9 mouse cellular contexts compared by ENCODE assay signal in the genomic region with DNA sequence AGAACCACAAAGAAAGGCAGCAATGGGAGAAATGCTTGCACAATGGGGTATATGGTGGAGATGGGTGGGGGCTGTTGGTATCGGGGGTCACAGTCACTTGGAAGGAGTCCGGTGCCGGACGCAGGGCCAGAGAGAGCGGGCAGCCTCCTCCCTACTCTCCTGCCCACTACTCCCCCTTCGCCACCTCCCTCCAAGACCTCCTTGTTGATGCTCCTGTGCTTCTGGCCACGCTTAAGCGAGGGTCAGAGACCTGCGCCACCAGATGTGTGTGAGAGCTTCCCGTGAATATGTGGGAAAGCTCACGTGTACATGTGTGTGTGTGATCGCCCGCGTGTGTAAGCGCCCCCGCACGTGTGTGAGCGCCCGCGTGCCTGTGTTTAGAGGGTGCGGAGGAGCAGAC. TPM values are rescaled to one million over a fixed set of nuclear protein-coding genes. Genes with fewer than 3 reads are reported as not detected.
DNase-seq lines count a peak whose midpoint lies in the region; ATAC-seq lines count a peak whose summit lies in the region.
"Had no signal": no experiment of that assay in that cellular context is flagged by ENCODE, and none has a peak within 500 bp of the region (broad histone marks: within the 10 kb centered on the region; RNA-seq: fewer than 3 reads in every experiment).

No protein-coding gene starts in this region.

- H3K27me3 ChIP-seq in neural tube, embryonic 11.5 days (ENCODE audit: control insufficient read depth, insufficient read depth, low read length) = peaks cover 40% of the 10 kb centered on the region
- H3K27me3 ChIP-seq in liver, embryonic 12.5 days (replicated peaks) = peaks cover 61% of the 10 kb centered on the region
- H3K27me3 ChIP-seq in stomach, embryonic 16.5 days (ENCODE audit: control insufficient read depth, insufficient read depth, low read length) = peaks cover 44% of the 10 kb centered on the region

- ATAC-seq in neural tube, embryonic 11.5 days (ENCODE audit: insufficient read depth, low FRiP score, low TSS enrichment) = peak; percentile 56; the same call in 1 of the 2 replicates
- ATAC-seq in liver, embryonic 12.5 days = peak; percentile 4; the same call in 1 of the 2 replicates
- no peak for ATAC-seq in stomach, embryonic 16.5 days (ENCODE audit: insufficient read depth, low FRiP score)

- WGBS in neural tube, embryonic 11.5 days = under 1% methylated on average over 21 of the region's 21 CpGs
- WGBS in liver, embryonic 12.5 days (ENCODE audit: insufficient replicate concordance) = 8% methylated on average over 19 of the region's 21 CpGs
- 4% methylated on average over 21 of the region's 21 CpGs for WGBS in stomach, embryonic 16.5 days

- peak overlapping the region; percentile 41 for H3K9ac ChIP-seq in neural tube, embryonic 11.5 days (ENCODE audit: low read length)
- peak overlapping the region; percentile 17; the same call in 1 of the 2 replicates for H3K9ac ChIP-seq in liver, embryonic 12.5 days
- H3K9ac ChIP-seq in stomach, embryonic 16.5 days (ENCODE audit: low read length) = 0 out of 2 replicates have a peak overlapping the region, but pooled peaks have one; percentile 5

- H3K4me2 ChIP-seq in neural tube, embryonic 11.5 days (ENCODE audit: low read depth) = peak overlapping the region; percentile 52
- peak overlapping the region; percentile 69 for H3K4me2 ChIP-seq in liver, embryonic 12.5 days
- peak overlapping the region; percentile 48 for H3K4me2 ChIP-seq in stomach, embryonic 16.5 days (ENCODE audit: low read depth, low read length)

- peaks cover 7% of the 10 kb centered on the region for H3K4me1 ChIP-seq in neural tube, embryonic 11.5 days (ENCODE audit: control insufficient read depth, insufficient read depth, low read length)
- peaks cover 41% of the 10 kb centered on the region for H3K4me1 ChIP-seq in liver, embryonic 12.5 days
- no peaks in the 10 kb centered on the region; the same call in 1 of the 2 replicates for H3K4me1 ChIP-seq in stomach, embryonic 16.5 days (ENCODE audit: control insufficient read depth, insufficient read depth, low read length)

- DNase-seq in cerebellum, adult 18-20 months = peak; percentile 11 to 35
- DNase-seq in cerebellum, adult 11 months = no peak
- peak; percentile 23 for DNase-seq in neural tube, embryonic 11.5 days (ENCODE audit: low spot score)
- no peak for DNase-seq in neural tube, embryonic 10.5 days (ENCODE audit: extremely low spot score, low spot score)
- no peak for DNase-seq in urinary bladder, postnatal 14 days (ENCODE audit: low spot score)
- no peak for DNase-seq in gastrocnemius, postnatal 25 days

- H3K4me3 ChIP-seq in neural tube, embryonic 11.5 days (ENCODE audit: low read depth, low read length) = peak overlapping the region; percentile 29
- H3K4me3 ChIP-seq in liver, embryonic 12.5 days = peak overlapping the region; percentile 48
- peak overlapping the region; percentile 23 for H3K4me3 ChIP-seq in stomach, embryonic 16.5 days (replicated peaks; ENCODE audit: low read length)

- H3K27ac ChIP-seq in neural tube, embryonic 11.5 days (ENCODE audit: low read depth, low read length) = no peak overlapping the region
- no peak overlapping the region for H3K27ac ChIP-seq in liver, embryonic 12.5 days
- H3K27ac ChIP-seq in stomach, embryonic 16.5 days (ENCODE audit: low read length) = no peak overlapping the region

- H3K9me3 ChIP-seq in neural tube, embryonic 11.5 days (ENCODE audit: control insufficient read depth, low read length) = no peaks in the 10 kb centered on the region
- H3K9me3 ChIP-seq in liver, embryonic 12.5 days (replicated peaks) = no peaks in the 10 kb centered on the region
- H3K9me3 ChIP-seq in stomach, embryonic 16.5 days (replicated peaks; ENCODE audit: control insufficient read depth, low read length) = no peaks in the 10 kb centered on the region

- H3K36me3 ChIP-seq in neural tube, embryonic 11.5 days (ENCODE audit: control insufficient read depth, insufficient read depth, low read length) = no peaks in the 10 kb centered on the region
- no peaks in the 10 kb centered on the region for H3K36me3 ChIP-seq in liver, embryonic 12.5 days
- H3K36me3 ChIP-seq in stomach, embryonic 16.5 days (ENCODE audit: control insufficient read depth, insufficient read depth, low read length) = no peaks in the 10 kb centered on the region

RNA-seq across cellular contexts. Expression of a gene that starts 0.3 kb away (rescaled TPM):
- polyA plus RNA-seq in neural tube, embryonic 11.5 days (2014; fragmentation: Nextera tagmentation; extraction: Ambion mirVana) = 0.28 and 0.46 TPM in 2 replicates
- 3.2 and 3.4 TPM in 2 replicates for polyA plus RNA-seq in liver, embryonic 12.5 days (2016; fragmentation: Nextera tagmentation; extraction: Ambion mirVana)
- 0.05 and 0.16 TPM in 2 replicates for polyA plus RNA-seq in stomach, embryonic 16.5 days (2015; fragmentation: Nextera tagmentation; extraction: Ambion mirVana)
- not detected for total RNA-seq in gastrocnemius, postnatal 25 days (2021)

RNA-seq across cellular contexts. Expression of a gene that starts 27.8 kb away (rescaled TPM):
- polyA plus RNA-seq in neural tube, embryonic 11.5 days (2014; fragmentation: Nextera tagmentation; extraction: Ambion mirVana) = not detected in 2 replicates
- not detected in 2 replicates for polyA plus RNA-seq in liver, embryonic 12.5 days (2016; fragmentation: Nextera tagmentation; extraction: Ambion mirVana)
- polyA plus RNA-seq in stomach, embryonic 16.5 days (2015; fragmentation: Nextera tagmentation; extraction: Ambion mirVana) = not detected in 2 replicates
- not detected for total RNA-seq in gastrocnemius, postnatal 25 days (2021)
- total RNA-seq: adrenal gland, postnatal 14 days had no signal

Comparison
In these comparisons a context has a peak if more than half of its experiments do, and no peak if none do; other contexts are left out.
1. DNase-seq: peak in cerebellum, adult 18-20 months (2 of 2) and neural tube, embryonic 11.5 days (single experiment); none in cerebellum, adult 11 months (single experiment), neural tube, embryonic 10.5 days (single experiment), urinary bladder, postnatal 14 days (single experiment) and gastrocnemius, postnatal 25 days (single experiment).
2. Peak in every context shown above with its lines, with median percentiles within 50 percentile points of each other: H3K4me2 ChIP-seq, H3K4me3 ChIP-seq and H3K9ac ChIP-seq.